Mouse (Mus musculus): Measurements from ENCODE around the gene Sephs1.

The Sephs1 gene

GRCm38 (mm10) chr2:4881350-4882248, at the start of gene Sephs1:
TSS of gene Sephs1 (plus strand) at chr2:4881564.
- DNase-seq (ENCODE audit: low read depth, low spot score): peak; percentile 62

GRCm38 (mm10) chr2:4832166-4832565, 49.2 kb upstream of the Sephs1 start:
- DNase-seq (ENCODE audit: low read depth, low spot score): no peak

GRCm38 (mm10) chr2:4849449-4849848, 31.9 kb upstream of the Sephs1 start:
- DNase-seq (ENCODE audit: low read depth, low spot score): no peak

GRCm38 (mm10) chr2:4857186-4857585, 24.2 kb upstream of the Sephs1 start:
- no peak for DNase-seq (ENCODE audit: low read depth, low spot score)

- no peak for DNase-seq (ENCODE audit: low read depth, low spot score)
Observed at GRCm38 (mm10) chr2:4858161-4858560, 23.2 kb upstream of the Sephs1 start.

- peak; percentile 60 for DNase-seq (ENCODE audit: low read depth, low spot score)
Observed at GRCm38 (mm10) chr2:4864008-4864816, 17.2 kb upstream of the Sephs1 start.

- no peak for DNase-seq (ENCODE audit: low read depth, low spot score)
Observed at GRCm38 (mm10) chr2:4864817-4865296, 16.5 kb upstream of the Sephs1 start.

- peak; percentile 29 for DNase-seq (ENCODE audit: low read depth, low spot score)
Observed at GRCm38 (mm10) chr2:4868028-4868725, 13.2 kb upstream of the Sephs1 start.

GRCm38 (mm10) chr2:4872740-4873139, 8.6 kb upstream of the Sephs1 start:
- peak; percentile 54 for DNase-seq (ENCODE audit: low read depth, low spot score)

GRCm38 (mm10) chr2:4873331-4873730, 8.0 kb upstream of the Sephs1 start:
- no peak for DNase-seq (ENCODE audit: low read depth, low spot score)

- no peak for DNase-seq (ENCODE audit: low read depth, low spot score)
Observed at GRCm38 (mm10) chr2:4875090-4875489, 6.3 kb upstream of the Sephs1 start.

- no peak for DNase-seq (ENCODE audit: low read depth, low spot score)
Observed at GRCm38 (mm10) chr2:4876131-4876530, 5.2 kb upstream of the Sephs1 start.

- peak; percentile 77 for DNase-seq (ENCODE audit: low read depth, low spot score)
Observed at GRCm38 (mm10) chr2:4880737-4881349, 521 bp upstream of the Sephs1 start.

- peak; percentile 82 for DNase-seq (ENCODE audit: low read depth, low spot score)
Observed at GRCm38 (mm10) chr2:4882249-4882791, 956 bp downstream of the Sephs1 start.

- no peak for DNase-seq (ENCODE audit: low read depth, low spot score)
Observed at GRCm38 (mm10) chr2:4883009-4883704, 1.8 kb downstream of the Sephs1 start.

GRCm38 (mm10) chr2:4886896-4887295, 5.5 kb downstream of the Sephs1 start:
- DNase-seq (ENCODE audit: low read depth, low spot score): no peak

- no peak for DNase-seq (ENCODE audit: low read depth, low spot score)
Observed at GRCm38 (mm10) chr2:4895598-4895997, 14.2 kb downstream of the Sephs1 start.

- no peak for DNase-seq (ENCODE audit: low read depth, low spot score)
Observed at GRCm38 (mm10) chr2:4896970-4897369, 15.6 kb downstream of the Sephs1 start.

GRCm38 (mm10) chr2:4900624-4901023, 19.3 kb downstream of the Sephs1 start:
- DNase-seq (ENCODE audit: low read depth, low spot score): no peak

- DNase-seq (ENCODE audit: low read depth, low spot score): no peak
Observed at GRCm38 (mm10) chr2:4902346-4902745, 21.0 kb downstream of the Sephs1 start.

All from ES-CJ7 (cell line).